32 mouse cellular contexts compared by ENCODE assay signal in genomic region chr7:107166690-107167089, GRCm38 (mm10). TPM values are rescaled to one million over a fixed set of nuclear protein-coding genes. Genes with fewer than 3 reads are reported as not detected.
"Had no signal": no experiment of that assay in that cellular context is flagged by ENCODE, and none has a peak within 500 bp of the region (broad histone marks: within the 10 kb centered on the region; RNA-seq: fewer than 3 reads in every experiment).

Nlrp14 (plus strand) TSS chr7:107166990.

- H3K4me1 ChIP-seq: heart, embryonic 10.5 days; heart, embryonic 12.5 days; hindbrain, embryonic 10.5 days; hindbrain, embryonic 13.5 days; hindbrain, embryonic 15.5 days; kidney, embryonic 15.5 days; limb, embryonic 10.5 days; limb, embryonic 12.5 days; liver, embryonic 13.5 days had no signal

- ATAC-seq: hindbrain, postnatal 0 days; intestine, embryonic 16.5 days had no signal

- DNase-seq: gastrocnemius, adult 2 months; gastrocnemius, postnatal 10 days; gastrocnemius, postnatal 25 days; heart, adult 18-20 months; heart, postnatal 10 days; heart, postnatal 4 days; kidney, adult 11 months; kidney, adult 2 months; kidney, adult 9 months; kidney, postnatal 14 days; kidney, postnatal 36 days; layer of hippocampus, adult 9-11 months; layer of hippocampus, postnatal 36 days; liver; liver, embryonic 13.5 days had no signal

- H3K9me3 ChIP-seq: heart, embryonic 10.5 days; heart, embryonic 12.5 days; hindbrain, embryonic 10.5 days; hindbrain, embryonic 13.5 days; hindbrain, embryonic 15.5 days; kidney, embryonic 15.5 days; limb, embryonic 10.5 days; limb, embryonic 12.5 days; liver, embryonic 13.5 days had no signal

- H3K36me3 ChIP-seq: heart, embryonic 10.5 days; heart, embryonic 12.5 days; hindbrain, embryonic 10.5 days; hindbrain, embryonic 13.5 days; hindbrain, embryonic 15.5 days; kidney, embryonic 15.5 days; limb, embryonic 10.5 days; limb, embryonic 12.5 days; liver, embryonic 13.5 days had no signal

- H3K27ac ChIP-seq: gastrocnemius, adult 2 months; heart, embryonic 10.5 days; hindbrain, embryonic 10.5 days; hindbrain, embryonic 13.5 days; hindbrain, embryonic 15.5 days; hindbrain, postnatal 0 days; kidney, embryonic 15.5 days; kidney, postnatal 0 days; limb, embryonic 10.5 days; limb, embryonic 12.5 days; liver, embryonic 13.5 days had no signal

- H3K9ac ChIP-seq: heart, embryonic 12.5 days; hindbrain, embryonic 13.5 days; hindbrain, embryonic 15.5 days; kidney, embryonic 15.5 days; limb, embryonic 12.5 days; liver, embryonic 13.5 days had no signal

- H3K27me3 ChIP-seq: heart, embryonic 12.5 days; hindbrain, embryonic 13.5 days; hindbrain, embryonic 15.5 days; kidney, embryonic 15.5 days; limb, embryonic 12.5 days; liver, embryonic 13.5 days had no signal

- H3K4me3 ChIP-seq: gastrocnemius, adult 2 months; heart, embryonic 10.5 days; heart, embryonic 12.5 days; hindbrain, embryonic 10.5 days; hindbrain, embryonic 13.5 days; hindbrain, embryonic 15.5 days; kidney, embryonic 15.5 days; limb, embryonic 10.5 days; limb, embryonic 12.5 days; liver, embryonic 13.5 days had no signal

- H3K4me2 ChIP-seq: heart, embryonic 12.5 days; hindbrain, embryonic 13.5 days; hindbrain, embryonic 15.5 days; kidney, embryonic 15.5 days; limb, embryonic 12.5 days; liver, embryonic 11.5 days; liver, embryonic 13.5 days had no signal

RNA-seq across cellular contexts. Expression of gene Nlrp14, which starts in this region (rescaled TPM):
- polyA plus RNA-seq: heart, embryonic 10.5 days; heart, embryonic 12.5 days; heart, embryonic 14.5 days; heart, embryonic 16.5 days; hindbrain, embryonic 10.5 days; hindbrain, embryonic 13.5 days; hindbrain, embryonic 15.5 days; intestine, embryonic 14.5 days; intestine, embryonic 16.5 days; kidney, adult 2 months; kidney, embryonic 15.5 days; kidney, postnatal 0 days; large intestine, adult 2 months; limb, embryonic 10.5 days; limb, embryonic 12.5 days; limb, embryonic 14.5 days; liver, embryonic 11.5 days; liver, embryonic 13.5 days had no signal
